Mouse (Mus musculus): ENCODE data around the gene Tpp2.

GRCm38 (mm10) chr1:43915428-43915827, 18.0 kb upstream of the Tpp2 start:
- TF ChIP-seq ELF1 (IDR thresholded peaks at IDR 0.05; ENCODE audit: low read depth, low read length) (no peak), USF2 (IDR thresholded peaks at IDR 0.05; ENCODE audit: borderline replicate concordance in 1 of 2, insufficient read depth in 1 of 2, low read depth in 1 of 2, low read length in 2 of 2) (no peak), JUND (IDR thresholded peaks at IDR 0.05; ENCODE audit: low read depth, low read length) (no peak), NRF1 (IDR thresholded peaks at IDR 0.05; ENCODE audit: insufficient read depth, low read depth, low read length, poor library complexity, severe bottlenecking) (no peak), MYC (IDR thresholded peaks at IDR 0.05; ENCODE audit: low read depth, low read length) (no peak), CTCF (IDR thresholded peaks at IDR 0.05 in 2 of 3, conservative IDR thresholded peaks at IDR 0.05 in 1 of 3; ENCODE audit: control insufficient read depth in 1 of 3, insufficient read depth in 1 of 3, low read depth in 2 of 3, low read length in 3 of 3, poor library complexity in 1 of 3, severe bottlenecking in 1 of 3) (no peak), POLR2A (IDR thresholded peaks at IDR 0.05; ENCODE audit: control insufficient read depth in 1 of 2, insufficient read depth in 1 of 2, low read depth in 1 of 2, low read length in 2 of 2, poor library complexity in 1 of 2) (no peak), POLR2AphosphoS5 (IDR thresholded peaks at IDR 0.05; ENCODE audit: borderline replicate concordance, low read depth, low read length) (no peak), HCFC1 (IDR thresholded peaks at IDR 0.05; ENCODE audit: low read depth, low read length) (no peak), EP300 (IDR thresholded peaks at IDR 0.05; ENCODE audit: low read depth in 1 of 2, low read length in 2 of 2) (no peak), ZC3H11A (IDR thresholded peaks at IDR 0.05; ENCODE audit: low read depth, low read length) (no peak)

Data from MEL (cell line).